Comparison of ENCODE assay signal across 8 mouse cellular contexts in the genomic region with DNA sequence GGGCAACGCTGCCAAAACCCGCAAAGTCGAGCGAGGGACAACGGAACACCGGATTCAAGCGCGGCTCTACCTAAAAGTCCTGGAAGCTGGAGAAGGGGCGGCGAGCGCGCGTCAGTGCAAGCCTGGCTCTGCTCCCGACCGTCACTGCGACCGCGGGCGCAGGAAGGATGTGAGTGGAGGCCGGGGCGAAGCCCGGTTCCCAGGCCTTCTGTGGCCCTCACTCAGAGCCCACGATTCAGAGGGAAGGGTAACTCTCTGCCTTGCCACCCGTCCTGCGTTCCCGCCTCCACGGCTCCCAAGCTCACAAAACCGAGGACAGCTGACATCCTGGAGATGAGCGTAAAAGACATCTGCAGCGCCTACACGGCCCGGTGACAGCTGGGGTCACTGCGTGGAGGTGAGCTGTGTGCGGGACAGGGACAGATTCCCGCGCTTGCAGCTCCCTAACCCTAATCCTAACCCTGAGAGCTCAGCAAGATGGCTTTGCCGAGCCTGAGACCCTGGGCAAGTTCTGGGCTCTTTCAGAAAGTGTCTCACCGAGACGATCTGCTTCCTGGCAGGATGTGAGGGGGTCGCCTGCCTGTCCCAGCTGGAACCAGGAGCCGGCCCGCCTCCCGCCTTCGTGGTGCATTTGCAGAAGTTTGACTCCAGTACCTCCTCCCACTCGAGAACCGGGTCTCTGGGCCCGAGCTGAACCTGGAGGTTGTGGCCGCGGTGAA. TPM values are rescaled to one million over a fixed set of nuclear protein-coding genes. Genes with fewer than 3 reads are reported as not detected.
DNase-seq lines count a peak whose midpoint lies in the region; ATAC-seq and TF ChIP-seq lines count a peak whose summit lies in the region.

No protein-coding gene starts in this region.

- H3K9me3 ChIP-seq in CH12.LX (replicated peaks; ENCODE audit: low read length), result no peaks in the 10 kb centered on the region
- H3K9me3 ChIP-seq in embryonic facial prominence, embryonic 12.5 days, result no peaks in the 10 kb centered on the region
- H3K9me3 ChIP-seq in hindbrain, embryonic 14.5 days (ENCODE audit: control insufficient read depth, low read length), result no peaks in the 10 kb centered on the region
- H3K9me3 ChIP-seq in lung, embryonic 16.5 days (ENCODE audit: control insufficient read depth, low read length), result no peaks in the 10 kb centered on the region
- no peaks in the 10 kb centered on the region for H3K9me3 ChIP-seq in stomach, embryonic 15.5 days

- no peak for TF ChIP-seq EP300 in CH12.LX (IDR thresholded peaks at IDR 0.05; ENCODE audit: low read length)

- DNase-seq in adrenal gland, adult 2 months, result peak; percentile 33
- no peak for DNase-seq in adrenal gland, adult 8-10 months
- DNase-seq in CH12.LX (ENCODE audit: extremely low read depth), result no peak
- no peak for DNase-seq in hindbrain, embryonic 14.5 days (ENCODE audit: low spot score)
- DNase-seq in gastrocnemius, adult 18-20 months (ENCODE audit: low spot score), result no peak

- no peaks in the 10 kb centered on the region for H3K79me2 ChIP-seq in CH12.LX (replicated peaks; ENCODE audit: control insufficient read depth, extremely low read depth, insufficient read depth, poor library complexity, severe bottlenecking)

- H3K36me3 ChIP-seq in CH12.LX (replicated peaks in 1 of 2; ENCODE audit: control insufficient read depth in 1 of 2, insufficient read depth in 1 of 2, low read length in 1 of 2), result no peaks in the 10 kb centered on the region
- no peaks in the 10 kb centered on the region for H3K36me3 ChIP-seq in embryonic facial prominence, embryonic 12.5 days
- H3K36me3 ChIP-seq in hindbrain, embryonic 14.5 days (replicated peaks; ENCODE audit: control insufficient read depth, insufficient read depth), result no peaks in the 10 kb centered on the region
- no peaks in the 10 kb centered on the region for H3K36me3 ChIP-seq in lung, embryonic 16.5 days (ENCODE audit: control insufficient read depth, insufficient read depth, low read length)
- no peaks in the 10 kb centered on the region for H3K36me3 ChIP-seq in stomach, embryonic 15.5 days

- no peak for TF ChIP-seq CTCF in CH12.LX (conservative IDR thresholded peaks at IDR 0.05 in 1 of 2, IDR thresholded peaks at IDR 0.05 in 1 of 2; ENCODE audit: low read depth in 2 of 2, low read length in 2 of 2)

- peak overlapping the region; percentile 41 for H3K9ac ChIP-seq in CH12.LX (ENCODE audit: insufficient read depth, low read depth)
- H3K9ac ChIP-seq in embryonic facial prominence, embryonic 12.5 days, result peak overlapping the region; percentile 54
- H3K9ac ChIP-seq in hindbrain, embryonic 14.5 days, result peak overlapping the region; percentile 52
- peak overlapping the region; percentile 65 for H3K9ac ChIP-seq in lung, embryonic 16.5 days (ENCODE audit: low read length)
- H3K9ac ChIP-seq in stomach, embryonic 15.5 days, result peak overlapping the region; percentile 42; the same call in 1 of the 2 replicates

- peaks cover 12 to 35% of the 10 kb centered on the region in 2 experiments for H3K4me1 ChIP-seq in CH12.LX (ENCODE audit: control insufficient read depth in 1 of 2, insufficient read depth in 2 of 2)
- peaks cover 13% of the 10 kb centered on the region for H3K4me1 ChIP-seq in embryonic facial prominence, embryonic 12.5 days
- H3K4me1 ChIP-seq in hindbrain, embryonic 14.5 days (replicated peaks; ENCODE audit: control insufficient read depth, insufficient read depth, low read length), result peaks cover 8% of the 10 kb centered on the region; the same call in 1 of the 2 replicates
- H3K4me1 ChIP-seq in lung, embryonic 16.5 days (replicated peaks; ENCODE audit: control insufficient read depth, insufficient read depth, low read length), result peaks cover 14% of the 10 kb centered on the region
- H3K4me1 ChIP-seq in stomach, embryonic 15.5 days, result peaks cover 7% of the 10 kb centered on the region; the same call in 1 of the 2 replicates

- H3K27ac ChIP-seq in CH12.LX (ENCODE audit: insufficient read depth, low read depth), result no peak overlapping the region
- H3K27ac ChIP-seq in embryonic facial prominence, embryonic 12.5 days, result no peak overlapping the region
- peak overlapping the region; percentile 47 for H3K27ac ChIP-seq in hindbrain, embryonic 14.5 days
- H3K27ac ChIP-seq in lung, embryonic 16.5 days (ENCODE audit: low read length), result peak overlapping the region; percentile 38
- peak overlapping the region; percentile 17 for H3K27ac ChIP-seq in stomach, embryonic 15.5 days

- peak overlapping the region; percentile 36 to 65 (median 56) for H3K4me3 ChIP-seq in CH12.LX (replicated peaks in 1 of 3; ENCODE audit: low read depth in 2 of 3, low read length in 2 of 3, poor library complexity in 1 of 3)
- peak overlapping the region; percentile 48 for H3K4me3 ChIP-seq in embryonic facial prominence, embryonic 12.5 days
- peak overlapping the region; percentile 44 for H3K4me3 ChIP-seq in hindbrain, embryonic 14.5 days (replicated peaks; ENCODE audit: low read length)
- peak overlapping the region; percentile 69 for H3K4me3 ChIP-seq in lung, embryonic 16.5 days (ENCODE audit: low read length)
- H3K4me3 ChIP-seq in stomach, embryonic 15.5 days (replicated peaks), result peak overlapping the region; percentile 50

- TF ChIP-seq RAD21 in CH12.LX (IDR thresholded peaks at IDR 0.05; ENCODE audit: low read depth, low read length), result no peak

- in situ Hi-C loops in CH12.LX (cut with MboI; ENCODE audit: low pct_ligation_motif_present, low pct_unique_long_range_greater_than_20kb, low sequenced_read_pairs), result no loop called here

- H3K27me3 ChIP-seq in CH12.LX (replicated peaks), result peaks cover 33% of the 10 kb centered on the region
- H3K27me3 ChIP-seq in embryonic facial prominence, embryonic 12.5 days, result peaks cover 25% of the 10 kb centered on the region
- H3K27me3 ChIP-seq in hindbrain, embryonic 14.5 days (ENCODE audit: control insufficient read depth, insufficient read depth, low read length), result no peaks in the 10 kb centered on the region; the same call in 1 of the 2 replicates
- peaks cover 15% of the 10 kb centered on the region; the same call in 1 of the 2 replicates for H3K27me3 ChIP-seq in lung, embryonic 16.5 days (ENCODE audit: control insufficient read depth, insufficient read depth, low read depth, low read length)
- peaks cover 6% of the 10 kb centered on the region; the same call in 1 of the 2 replicates for H3K27me3 ChIP-seq in stomach, embryonic 15.5 days (replicated peaks)

- under 1% methylated on average over 49 of the region's 49 CpGs for WGBS in embryonic facial prominence, embryonic 12.5 days
- WGBS in hindbrain, embryonic 14.5 days, result under 1% methylated on average over 45 of the region's 49 CpGs
- under 1% methylated on average over 49 of the region's 49 CpGs for WGBS in lung, embryonic 16.5 days
- under 1% methylated on average over 49 of the region's 49 CpGs for WGBS in stomach, embryonic 15.5 days

- dilution Hi-C loops in CH12.LX (cut with MboI; ENCODE audit: extremely low pct_ligation_motif_present, extremely low pct_unique_long_range_greater_than_20kb, low sequenced_read_pairs), result no loop called here

- H3K4me2 ChIP-seq in CH12.LX (ENCODE audit: insufficient read depth, low read depth, poor library complexity, severe bottlenecking), result peak overlapping the region; percentile 87
- peak overlapping the region; percentile 95 for H3K4me2 ChIP-seq in embryonic facial prominence, embryonic 12.5 days (replicated peaks)
- H3K4me2 ChIP-seq in hindbrain, embryonic 14.5 days (replicated peaks), result peak overlapping the region; percentile 75
- H3K4me2 ChIP-seq in lung, embryonic 16.5 days (ENCODE audit: low read depth, low read length), result peak overlapping the region; percentile 96
- peak overlapping the region; percentile 88 for H3K4me2 ChIP-seq in stomach, embryonic 15.5 days

- TF ChIP-seq POLR2A in CH12.LX (IDR thresholded peaks at IDR 0.05; ENCODE audit: low read depth, low read length), result no peak

- 0 out of 2 replicates have a peak, but pooled peaks have one; percentile 16 for ATAC-seq in embryonic facial prominence, embryonic 12.5 days (ENCODE audit: insufficient number of reproducible peaks, insufficient read depth, low FRiP score, low TSS enrichment)
- peak; percentile 49 for ATAC-seq in hindbrain, embryonic 14.5 days (ENCODE audit: low FRiP score)
- ATAC-seq in lung, embryonic 16.5 days (ENCODE audit: low read depth), result peak; percentile 53
- 0 out of 2 replicates have a peak, but pooled peaks have one; percentile 19 for ATAC-seq in stomach, embryonic 15.5 days (ENCODE audit: insufficient read depth, low FRiP score, low read depth)

RNA-seq across cellular contexts. Expression of a gene that starts 0.5 kb away (rescaled TPM):
- total RNA-seq in adrenal gland, adult 2 months (2021), result 1 to 10 TPM; 2.7 to 7.2 TPM
- polyA plus RNA-seq in adrenal gland, adult 2 months (2012; rRNA removed), result 1.7 and 2.6 TPM in 2 replicates
- 1 to 10 TPM; 3.0 to 6.5 (median 4.8) TPM for total RNA-seq in adrenal gland, adult 8-10 months (2022)
- total RNA-seq in CH12.LX (2012; rRNA removed), result 0.80 and 1.6 TPM in 2 replicates
- 0.15 TPM in 1 of 2 replicates, not detected in the other for total RNA-seq in CH12.LX (2014; rRNA removed)
- 0.14 and 0.20 TPM in 2 replicates for polyA plus RNA-seq in CH12.LX (2012; ENCODE audit: insufficient read length, low read depth)
- 2.0 and 3.1 TPM in 2 replicates for polyA plus RNA-seq in embryonic facial prominence, embryonic 12.5 days (2016; fragmentation: Nextera tagmentation; extraction: Ambion mirVana)
- polyA plus RNA-seq in hindbrain, embryonic 14.5 days (2014; fragmentation: Nextera tagmentation; extraction: Ambion mirVana), result 0.68 and 1.2 TPM in 2 replicates
- 2.9 and 3.4 TPM in 2 replicates for polyA plus RNA-seq in lung, embryonic 16.5 days (2015; fragmentation: Nextera tagmentation; extraction: Ambion mirVana)
- polyA plus RNA-seq in stomach, embryonic 15.5 days (2015; fragmentation: Nextera tagmentation; extraction: Ambion mirVana), result 3.0 TPM in 2 replicates
- 1 to 10 TPM; 3.7 to 4.9 TPM for total RNA-seq in gastrocnemius, adult 18-20 months (2021)

RNA-seq across cellular contexts. Expression of a gene that starts 3.0 kb away (rescaled TPM):
- total RNA-seq in adrenal gland, adult 2 months (2021), result 1 to 10 TPM; 4.3 to 5.4 TPM
- 9.1 and 12.1 TPM in 2 replicates for polyA plus RNA-seq in adrenal gland, adult 2 months (2012; rRNA removed)
- total RNA-seq in adrenal gland, adult 8-10 months (2022), result 1 to 10 TPM; 3.1 to 3.9 (median 3.6) TPM
- total RNA-seq in CH12.LX (2012; rRNA removed), result 4.5 and 6.8 TPM in 2 replicates
- total RNA-seq in CH12.LX (2014; rRNA removed), result 4.8 TPM in 2 replicates
- 6.0 and 10.4 TPM in 2 replicates for polyA plus RNA-seq in CH12.LX (2012; ENCODE audit: insufficient read length, low read depth)
- polyA plus RNA-seq in embryonic facial prominence, embryonic 12.5 days (2016; fragmentation: Nextera tagmentation; extraction: Ambion mirVana), result 1.1 and 1.3 TPM in 2 replicates
- polyA plus RNA-seq in hindbrain, embryonic 14.5 days (2014; fragmentation: Nextera tagmentation; extraction: Ambion mirVana), result 0.87 and 0.90 TPM in 2 replicates
- polyA plus RNA-seq in lung, embryonic 16.5 days (2015; fragmentation: Nextera tagmentation; extraction: Ambion mirVana), result 1.7 and 3.1 TPM in 2 replicates
- 3.2 and 4.8 TPM in 2 replicates for polyA plus RNA-seq in stomach, embryonic 15.5 days (2015; fragmentation: Nextera tagmentation; extraction: Ambion mirVana)
- total RNA-seq in gastrocnemius, adult 18-20 months (2021), result under 1 TPM; 0.32 to 0.74 TPM

RNA-seq across cellular contexts. Expression of a gene that starts 6.3 kb away (rescaled TPM):
- total RNA-seq in adrenal gland, adult 2 months (2021), result 10 to 100 TPM; 23.2 to 34.1 TPM
- polyA plus RNA-seq in adrenal gland, adult 2 months (2012; rRNA removed), result 39.3 and 46.4 TPM in 2 replicates
- 10 to 100 TPM; 29.7 to 54.3 (median 41.1) TPM for total RNA-seq in adrenal gland, adult 8-10 months (2022)
- 5.0 and 10.6 TPM in 2 replicates for total RNA-seq in CH12.LX (2012; rRNA removed)
- 1.6 and 1.7 TPM in 2 replicates for total RNA-seq in CH12.LX (2014; rRNA removed)
- polyA plus RNA-seq in CH12.LX (2012; ENCODE audit: insufficient read length, low read depth), result 3.1 and 3.4 TPM in 2 replicates
- 100.0 and 101 TPM in 2 replicates for polyA plus RNA-seq in embryonic facial prominence, embryonic 12.5 days (2016; fragmentation: Nextera tagmentation; extraction: Ambion mirVana)
- polyA plus RNA-seq in hindbrain, embryonic 14.5 days (2014; fragmentation: Nextera tagmentation; extraction: Ambion mirVana), result 121 and 127 TPM in 2 replicates
- polyA plus RNA-seq in lung, embryonic 16.5 days (2015; fragmentation: Nextera tagmentation; extraction: Ambion mirVana), result 85.6 and 86.5 TPM in 2 replicates
- 61.7 and 67.8 TPM in 2 replicates for polyA plus RNA-seq in stomach, embryonic 15.5 days (2015; fragmentation: Nextera tagmentation; extraction: Ambion mirVana)
- total RNA-seq in gastrocnemius, adult 18-20 months (2021), result 1 to 10 TPM; 4.8 to 5.6 TPM

RNA-seq across cellular contexts. Expression of a gene that starts 12.1 kb away (rescaled TPM):
- total RNA-seq in adrenal gland, adult 2 months (2021), result 10 to 100 TPM in 1 of 2 experiments, 1 to 10 TPM in 1; 3.9 to 10.2 TPM
- polyA plus RNA-seq in adrenal gland, adult 2 months (2012; rRNA removed), result 2.4 and 2.6 TPM in 2 replicates
- 1 to 10 TPM; 3.1 to 7.0 (median 5.3) TPM for total RNA-seq in adrenal gland, adult 8-10 months (2022)
- total RNA-seq in CH12.LX (2012; rRNA removed) (0.04 and 0.08 TPM in 2 replicates), CH12.LX (2014; rRNA removed) (not detected in 2 replicates)
- polyA plus RNA-seq in CH12.LX (2012; ENCODE audit: insufficient read length, low read depth), result 0.43 and 0.50 TPM in 2 replicates
- 0.70 and 1.1 TPM in 2 replicates for polyA plus RNA-seq in embryonic facial prominence, embryonic 12.5 days (2016; fragmentation: Nextera tagmentation; extraction: Ambion mirVana)
- 1.9 and 2.2 TPM in 2 replicates for polyA plus RNA-seq in hindbrain, embryonic 14.5 days (2014; fragmentation: Nextera tagmentation; extraction: Ambion mirVana)
- polyA plus RNA-seq in lung, embryonic 16.5 days (2015; fragmentation: Nextera tagmentation; extraction: Ambion mirVana), result 0.45 and 0.91 TPM in 2 replicates
- 0.61 and 0.99 TPM in 2 replicates for polyA plus RNA-seq in stomach, embryonic 15.5 days (2015; fragmentation: Nextera tagmentation; extraction: Ambion mirVana)
- total RNA-seq in gastrocnemius, adult 18-20 months (2021), result 100 to 1,000 TPM; 143 to 233 TPM

RNA-seq across cellular contexts. Expression of a gene that starts 31.1 kb away (rescaled TPM):
- total RNA-seq in adrenal gland, adult 2 months (2021), result 10 to 100 TPM; 18.7 to 23.9 TPM
- polyA plus RNA-seq in adrenal gland, adult 2 months (2012; rRNA removed), result 62.2 and 69.6 TPM in 2 replicates
- 10 to 100 TPM; 23.8 to 44.1 (median 32.9) TPM for total RNA-seq in adrenal gland, adult 8-10 months (2022)
- total RNA-seq in CH12.LX (2012; rRNA removed), result 8.2 and 9.7 TPM in 2 replicates
- total RNA-seq in CH12.LX (2014; rRNA removed), result 3.3 TPM in 2 replicates
- polyA plus RNA-seq in CH12.LX (2012; ENCODE audit: insufficient read length, low read depth), result 6.5 and 7.2 TPM in 2 replicates
- polyA plus RNA-seq in embryonic facial prominence, embryonic 12.5 days (2016; fragmentation: Nextera tagmentation; extraction: Ambion mirVana), result 32.5 and 35.7 TPM in 2 replicates
- 28.6 and 28.7 TPM in 2 replicates for polyA plus RNA-seq in hindbrain, embryonic 14.5 days (2014; fragmentation: Nextera tagmentation; extraction: Ambion mirVana)
- 18.5 and 22.8 TPM in 2 replicates for polyA plus RNA-seq in lung, embryonic 16.5 days (2015; fragmentation: Nextera tagmentation; extraction: Ambion mirVana)
- 20.0 and 22.1 TPM in 2 replicates for polyA plus RNA-seq in stomach, embryonic 15.5 days (2015; fragmentation: Nextera tagmentation; extraction: Ambion mirVana)
- total RNA-seq in gastrocnemius, adult 18-20 months (2021), result 1 to 10 TPM; 5.9 to 6.7 TPM

Comparison
In these comparisons a context has a peak if more than half of its experiments do, and no peak if none do; other contexts are left out.
1. H3K27ac ChIP-seq: peak in hindbrain, embryonic 14.5 days (single experiment), lung, embryonic 16.5 days (single experiment) and stomach, embryonic 15.5 days (single experiment); none in CH12.LX (single experiment) and embryonic facial prominence, embryonic 12.5 days (single experiment).
2. Peak in every context shown above with its lines, with median percentiles within 50 percentile points of each other: H3K4me2 ChIP-seq, H3K4me3 ChIP-seq, H3K9ac ChIP-seq and ATAC-seq.